Mouse (Mus musculus) liver, embryonic 14.5 days (tissue): ENCODE results near the gene Adgrl2. TPM values are rescaled to one million over a fixed set of nuclear protein-coding genes. Genes with fewer than 3 reads are reported as not detected.

Source experiments
- ATAC-seq: fragments of 200-750 bp; cut with Nextera tagmentation; 2 replicates; pipeline ENCODE4 v1.8.0; 2017; ENCODE audit warnings: moderate number of reproducible peaks, mild to moderate bottlenecking, moderate library complexity; ENCODE audit not compliant: insufficient read depth
- DNase-seq, 3 experiments: peaks; one replicate each; pipeline ENCODE4 v3.0.0-alpha.2; 2012 to 2013; ENCODE audit warnings: low read depth in 3 of 3, low spot score in 3 of 3
- H3K27ac ChIP-seq: fragments of 300-500 bp; sonication (generic); 2 replicates; pipeline ENCODE4 v1.5.1; 2014; ENCODE audit warnings: moderate library complexity, mild to moderate bottlenecking, control low read depth, inconsistent platforms
- H3K27me3 ChIP-seq: fragments of 300-500 bp; sonication (generic); 2 replicates; pipeline ENCODE4 v1.6.1; 2014; ENCODE audit warnings: mild to moderate bottlenecking, low read length, moderate library complexity; ENCODE audit not compliant: control insufficient read depth, insufficient read depth
- H3K36me3 ChIP-seq: fragments of 300-500 bp; sonication (generic); replicated peaks from 2 replicates; pipeline ENCODE4 v1.6.1; 2014; ENCODE audit warnings: low read depth; ENCODE audit not compliant: control insufficient read depth, insufficient read depth
- H3K4me1 ChIP-seq, 2 experiments: fragments of 200-500 bp in 1 of 2; fragments of 300-500 bp in 1 of 2; sonication (generic) in 1 of 2; replicated peaks; 2 replicates each; pipeline ENCODE4 v1.6.1; 2012 to 2014; ENCODE audit warnings: antibody characterized with exemption in 1 of 2, inconsistent platforms in 1 of 2, low read length in 1 of 2; ENCODE audit not compliant: control insufficient read depth in 2 of 2, insufficient read depth in 2 of 2
- H3K4me2 ChIP-seq: fragments of 300-500 bp; sonication (generic); 2 replicates; pipeline ENCODE4 v1.6.1; 2014; ENCODE audit warnings: low read depth, mild to moderate bottlenecking, control low read depth, moderate library complexity
- H3K4me3 ChIP-seq, 2 experiments: fragments of 200-500 bp in 1 of 2; fragments of 300-500 bp in 1 of 2; sonication (generic) in 1 of 2; 2 replicates each; pipeline ENCODE4 v1.5.1; 2012 to 2014; ENCODE audit warnings: low read depth in 2 of 2, low read length in 2 of 2, mild to moderate bottlenecking in 2 of 2, control low read depth in 1 of 2, inconsistent platforms in 1 of 2, moderate library complexity in 1 of 2; ENCODE audit not compliant: insufficient read depth in 1 of 2
- H3K9ac ChIP-seq: fragments of 300-500 bp; sonication (generic); replicated peaks from 2 replicates; pipeline ENCODE4 v1.6.1; 2014; ENCODE audit warnings: mild to moderate bottlenecking, control low read depth, moderate library complexity
- H3K9me3 ChIP-seq: fragments of 300-500 bp; sonication (generic); 2 replicates; pipeline ENCODE4 v1.6.1; 2016; ENCODE audit warnings: low read length, mixed read lengths; ENCODE audit not compliant: control insufficient read depth
- CTCF ChIP-seq: IDR thresholded peaks from 2 replicates; pipeline ENCODE4 v1.5.1; 2016; ENCODE audit warnings: antibody characterized with exemption, low read depth, control low read depth
- EP300 ChIP-seq: IDR thresholded peaks from 2 replicates; pipeline ENCODE4 v1.6.1; 2016; ENCODE audit warnings: antibody characterized with exemption, low read depth
- WGBS: fragments of 180-500 bp; shearing (Covaris S2); extraction: QIAGEN DNeasy Blood & Tissue Kit; methylation state at CpG from one replicate; pipeline ENCODE4 v1.1.7; 2014; ENCODE audit not compliant: insufficient replicate concordance; 5-methylcytosine and 5-hydroxymethylcytosine counted together
- polyA plus RNA-seq, 2 experiments: library from polyadenylated mRNA; depleted of rRNA in 1 of 2; stranded (reverse) in 1 of 2; unstranded in 1 of 2; fragments of >200 nt; fragmentation: Nextera tagmentation in 1 of 2; extraction: Ambion mirVana in 1 of 2; gene quantifications; 2 replicates each; pipeline versions ENCODE4 v1.2.1 to v1.2.3; 2012 to 2014

Adgrl2 gene
- polyA plus RNA-seq, 2 experiments: 3.2 to 3.8 TPM

- H3K27ac ChIP-seq: no peak overlapping the region
- no peak for TF ChIP-seq EP300
- TF ChIP-seq CTCF: no peak
- no peaks in the 10 kb centered on the region; the same call in 1 of the 2 replicates for H3K36me3 ChIP-seq
- H3K27me3 ChIP-seq: no peaks in the 10 kb centered on the region
- H3K4me1 ChIP-seq: no peaks in the 10 kb centered on the region
- no peak overlapping the region for H3K4me2 ChIP-seq
- ATAC-seq: no peak
- H3K4me3 ChIP-seq: no peak overlapping the region
- H3K9ac ChIP-seq: no peak overlapping the region
- no peaks in the 10 kb centered on the region for H3K9me3 ChIP-seq
- 76% methylated on average over 6 of the region's 6 CpGs for WGBS
- no peak for DNase-seq
Observed at GRCm38 (mm10) chr3:148821632-148822031, 168.7 kb downstream of the Adgrl2 start.

- Histone ChIP-seq H3K27ac (no peak overlapping the region), H3K4me1 (no peaks in the 10 kb centered on the region), H3K27me3 (no peaks in the 10 kb centered on the region), H3K9ac (no peak overlapping the region), H3K36me3 (no peaks in the 10 kb centered on the region; the same call in 1 of the 2 replicates), H3K4me3 (no peak overlapping the region), H3K4me2 (no peak overlapping the region), H3K9me3 (no peaks in the 10 kb centered on the region)
- no peak for DNase-seq
- no peak for TF ChIP-seq CTCF
- TF ChIP-seq EP300: no peak
- ATAC-seq: no peak
- 74% methylated on average over 33 of the region's 33 CpGs for WGBS
Observed at GRCm38 (mm10) chr3:148819323-148820046, 170.9 kb downstream of the Adgrl2 start.

- WGBS: 72% methylated on average over 6 of the region's 6 CpGs
- no peak overlapping the region for H3K9ac ChIP-seq
- H3K36me3 ChIP-seq: no peaks in the 10 kb centered on the region; the same call in 1 of the 2 replicates
- H3K4me2 ChIP-seq: no peak overlapping the region
- no peaks in the 10 kb centered on the region for H3K27me3 ChIP-seq
- no peak for ATAC-seq
- no peaks in the 10 kb centered on the region for H3K4me1 ChIP-seq
- no peak overlapping the region for H3K4me3 ChIP-seq
- TF ChIP-seq EP300 (no peak), CTCF (no peak)
- no peaks in the 10 kb centered on the region for H3K9me3 ChIP-seq
- DNase-seq: no peak
- no peak overlapping the region for H3K27ac ChIP-seq
Observed at GRCm38 (mm10) chr3:148818414-148819105, 171.8 kb downstream of the Adgrl2 start.

GRCm38 (mm10) chr3:148817491-148817890 is 172.9 kb downstream of the Adgrl2 start:
- Histone ChIP-seq H3K9me3 (no peaks in the 10 kb centered on the region), H3K4me2 (no peak overlapping the region), H3K27ac (no peak overlapping the region), H3K4me1 (no peaks in the 10 kb centered on the region), H3K4me3 (no peak overlapping the region), H3K36me3 (no peaks in the 10 kb centered on the region; the same call in 1 of the 2 replicates), H3K27me3 (no peaks in the 10 kb centered on the region), H3K9ac (no peak overlapping the region)
- no peak for ATAC-seq
- 84% methylated on average over 25 of the region's 25 CpGs for WGBS
- no peak for TF ChIP-seq EP300
- TF ChIP-seq CTCF: no peak
- DNase-seq: no peak

GRCm38 (mm10) chr3:148813121-148813520 is 177.2 kb downstream of the Adgrl2 start:
- Histone ChIP-seq H3K27me3 (no peaks in the 10 kb centered on the region), H3K9ac (no peak overlapping the region), H3K4me2 (no peak overlapping the region), H3K4me1 (no peaks in the 10 kb centered on the region), H3K36me3 (no peaks in the 10 kb centered on the region; the same call in 1 of the 2 replicates), H3K27ac (no peak overlapping the region), H3K4me3 (no peak overlapping the region), H3K9me3 (no peaks in the 10 kb centered on the region)
- ATAC-seq (no peak), DNase-seq (no peak)
- TF ChIP-seq EP300 (no peak), CTCF (no peak)
- 68% methylated on average over 6 of the region's 6 CpGs for WGBS
